Mouse (Mus musculus) retina, adult 2 months (tissue): ENCODE measurements around the gene Inka1.

Experiments used
- DNase-seq: peaks from one replicate; pipeline ENCODE4 v3.0.0-alpha.2; 2012; ENCODE audit warnings: low read depth, low spot score

The Inka1 gene

GRCm38 (mm10) chr9:107957141-107957540 is 28.5 kb downstream of the Inka1 start:
- no peak for DNase-seq

- no peak for DNase-seq
Observed at GRCm38 (mm10) chr9:107955613-107956289, 29.9 kb downstream of the Inka1 start.

GRCm38 (mm10) chr9:107950460-107951355 is 35.0 kb downstream of the Inka1 start:
- DNase-seq, result peak; percentile 83

GRCm38 (mm10) chr9:107949922-107950235 is 35.8 kb downstream of the Inka1 start, which contains the start of gene Traip:
Gene Traip, plus strand, starts transcription at chr9:107950136.
- DNase-seq, result no peak

GRCm38 (mm10) chr9:107949184-107949921 is 36.3 kb downstream of the Inka1 start:
- DNase-seq, result no peak

DNA sequence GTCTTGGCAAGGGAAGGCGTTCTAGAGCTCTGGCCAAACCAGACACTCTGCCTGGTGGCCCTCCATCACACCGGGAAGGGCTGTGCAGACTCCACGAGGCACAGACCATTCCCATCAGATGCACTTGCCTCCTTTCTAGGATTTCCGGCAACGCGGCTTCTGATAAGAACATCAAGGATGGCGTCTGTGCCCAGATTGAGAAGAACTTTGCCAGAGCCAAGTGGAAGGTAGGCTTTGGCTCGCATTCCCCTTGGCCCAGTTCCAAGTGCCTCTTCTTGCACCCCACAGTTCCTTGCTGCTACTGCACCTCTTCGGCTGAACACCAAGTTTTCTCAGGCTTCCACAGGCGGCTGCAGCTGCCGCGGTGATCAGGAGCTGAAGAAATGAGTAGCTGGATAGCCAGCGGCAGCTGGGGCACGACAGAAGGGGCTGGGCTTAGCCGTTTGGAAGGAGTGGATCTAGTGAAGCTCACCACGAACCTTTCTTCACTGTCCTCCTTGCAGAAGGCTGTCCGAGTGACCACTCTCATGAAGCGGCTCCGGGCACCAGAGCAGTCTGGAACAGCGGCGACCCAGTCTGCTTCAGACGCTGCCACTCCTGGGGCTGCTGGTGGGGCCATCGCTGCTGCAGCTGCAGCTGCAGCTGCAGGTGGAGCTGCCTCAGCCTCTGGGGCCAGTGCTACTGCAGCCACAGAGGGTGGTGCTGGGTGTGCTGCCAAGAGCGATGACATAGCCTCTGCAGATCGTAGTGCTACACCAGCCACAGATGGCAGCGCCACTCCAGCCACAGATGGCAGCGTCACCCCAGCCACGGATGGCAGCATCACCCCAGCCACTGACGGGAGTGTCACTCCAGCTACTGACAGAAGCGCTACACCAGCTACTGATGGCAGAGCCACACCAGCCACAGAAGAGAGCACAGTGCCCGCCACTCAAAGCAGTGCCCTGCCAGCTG is 38.2 kb downstream of the Inka1 start:
- no peak for DNase-seq

DNA sequence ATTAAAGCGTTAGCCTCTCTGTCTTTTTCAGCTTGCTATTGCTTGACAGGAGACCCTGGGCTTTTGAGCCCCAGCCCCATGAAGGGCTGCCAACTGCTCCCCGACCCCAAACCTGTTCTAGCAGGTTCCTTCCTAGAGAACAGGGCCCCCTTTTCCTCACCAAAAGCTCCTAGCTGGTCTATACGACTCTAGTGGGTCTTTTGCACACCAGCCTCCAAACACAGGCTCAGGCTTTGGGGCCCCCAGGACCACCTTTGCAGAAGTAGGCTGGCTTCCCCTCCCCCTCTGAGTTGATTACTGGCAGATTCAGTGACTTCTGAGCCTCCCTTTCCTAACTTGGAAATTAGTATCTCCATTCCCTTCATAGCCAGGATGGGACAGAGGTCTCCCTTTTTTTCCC is 48.8 kb downstream of the Inka1 start:
- DNase-seq, result no peak

DNA sequence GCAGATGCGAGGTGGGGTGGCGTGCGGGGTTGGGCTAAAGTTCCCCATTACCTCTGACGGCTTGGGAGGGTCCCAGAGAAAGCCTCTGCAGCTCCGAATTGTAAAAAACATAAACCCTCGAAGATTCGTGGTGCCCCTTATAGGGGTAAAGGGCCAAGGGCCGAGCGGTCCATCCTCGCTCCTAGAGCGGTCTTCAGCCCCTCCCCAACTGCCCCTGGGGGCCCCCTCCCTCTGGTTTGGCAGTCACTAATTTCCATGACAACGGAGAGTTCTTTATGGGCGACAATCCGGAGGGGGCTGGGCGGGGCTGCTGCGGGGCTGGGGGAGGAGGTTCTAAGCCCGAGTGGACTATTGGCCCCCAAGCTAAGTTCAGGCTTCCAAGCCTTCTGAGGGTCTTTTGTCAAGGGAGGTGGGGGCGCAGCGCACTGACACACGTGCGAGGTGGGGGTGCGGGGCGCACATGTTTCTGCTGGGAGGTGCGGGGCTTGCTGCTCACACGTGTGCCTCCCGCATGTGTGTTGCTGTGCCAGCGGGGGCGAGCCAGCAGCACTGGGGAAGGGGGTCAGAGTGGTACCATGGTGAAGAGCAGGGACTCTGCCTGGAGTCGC is 49.4 kb downstream of the Inka1 start:
- no peak for DNase-seq

DNA sequence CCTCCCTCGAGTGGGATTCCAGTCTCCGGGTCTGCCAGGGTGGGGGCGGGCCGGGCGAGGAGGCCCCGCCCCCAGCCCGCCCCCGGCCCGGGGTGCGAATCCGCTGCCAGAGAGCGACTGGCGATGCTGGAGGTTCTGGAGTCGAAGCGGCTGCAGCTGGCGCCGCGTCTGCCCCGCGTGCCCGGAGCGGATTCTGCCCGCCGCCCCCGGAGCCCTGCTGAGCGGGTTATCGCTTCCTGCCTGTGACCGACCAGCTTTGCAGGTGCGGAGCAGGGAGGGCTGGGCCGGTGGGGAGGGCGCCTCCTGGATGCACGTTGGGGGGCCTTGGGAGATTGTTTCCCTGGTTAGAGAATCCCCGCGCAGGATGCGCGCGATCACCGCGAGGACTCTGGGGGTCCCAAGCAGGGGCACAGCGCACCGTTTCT is 49.9 kb downstream of the Inka1 start:
- DNase-seq, result no peak

DNA sequence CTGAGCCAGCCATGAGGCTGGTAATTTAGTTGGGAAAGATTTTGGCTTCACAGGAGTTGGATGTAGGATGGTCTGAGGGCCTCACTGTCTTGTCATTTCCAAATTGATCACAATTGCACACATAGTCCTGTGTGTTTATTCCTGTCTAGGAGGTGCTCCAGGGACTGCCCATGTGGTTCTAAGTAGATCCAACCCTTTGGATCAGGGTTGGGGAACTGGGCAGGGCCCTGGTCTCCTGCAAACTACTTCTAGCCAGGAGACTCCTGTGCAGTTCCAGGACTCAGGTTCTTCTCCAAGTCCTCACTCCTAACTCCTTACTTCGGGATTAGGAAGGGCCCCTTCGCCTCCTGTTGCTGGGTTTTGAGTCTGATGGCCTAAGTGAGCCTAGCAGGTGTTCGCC is 50.3 kb downstream of the Inka1 start, which contains the start of gene Camkv:
TSS of gene Camkv (plus strand) at position 301 of the 400 bp plus-strand sequence.
- DNase-seq, result no peak
